Mouse (Mus musculus) c-Kit-positive CD71-positive TER-119-negative erythroid progenitor cells, embryonic 14.5 days (primary cell): Measurements from ENCODE around the gene Ncf2.

Experiments
- DNase-seq: peaks from one replicate; pipeline ENCODE4 v3.0.0-alpha.2; 2013; ENCODE audit warnings: low read depth

Ncf2 gene

GRCm38 (mm10) chr1:152831619-152832018 is 31.6 kb downstream of the Ncf2 start:
- no peak for DNase-seq

GRCm38 (mm10) chr1:152832316-152832715 is 32.3 kb downstream of the Ncf2 start:
- no peak for DNase-seq

- no peak for DNase-seq
Measured at GRCm38 (mm10) chr1:152835061-152835460, 35.1 kb downstream of the Ncf2 start.

- no peak for DNase-seq
Measured at GRCm38 (mm10) chr1:152838026-152838702, 38.2 kb downstream of the Ncf2 start.

- no peak for DNase-seq
Measured at GRCm38 (mm10) chr1:152838841-152839240, 38.8 kb downstream of the Ncf2 start.

- DNase-seq, result no peak
Measured at GRCm38 (mm10) chr1:152840343-152840742, 40.3 kb downstream of the Ncf2 start.

GRCm38 (mm10) chr1:152841057-152841456 is 41.1 kb downstream of the Ncf2 start:
- DNase-seq, result no peak

- DNase-seq, result no peak
Measured at GRCm38 (mm10) chr1:152844634-152845033, 44.6 kb downstream of the Ncf2 start.

- no peak for DNase-seq
Measured at GRCm38 (mm10) chr1:152845211-152845730, 45.3 kb downstream of the Ncf2 start.

GRCm38 (mm10) chr1:152846856-152847255 is 46.9 kb downstream of the Ncf2 start:
- no peak for DNase-seq

GRCm38 (mm10) chr1:152869901-152870300 is 69.9 kb downstream of the Ncf2 start:
- no peak for DNase-seq

DNA sequence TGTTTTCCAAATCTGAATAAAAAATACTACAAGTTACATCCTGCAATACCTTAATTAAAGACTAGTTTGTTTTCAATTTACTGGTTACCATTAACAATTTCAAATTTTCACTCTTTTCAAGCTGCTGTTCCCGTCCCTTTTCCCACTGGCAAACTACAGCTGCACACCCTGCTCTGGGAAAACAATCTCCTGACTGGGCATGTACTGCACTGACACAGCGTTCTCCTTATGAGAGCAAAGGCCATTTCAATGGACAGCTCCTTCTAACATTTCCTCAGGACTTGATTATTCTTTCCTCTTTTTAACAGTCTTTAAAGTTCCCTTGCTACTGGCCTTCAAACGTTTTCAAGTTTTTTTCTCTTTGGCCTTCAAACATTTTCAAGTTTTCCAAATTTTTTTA is 71.0 kb downstream of the Ncf2 start:
- DNase-seq, result no peak
